Mouse (Mus musculus): ENCODE results near the gene Mdga2. TPM values are rescaled to one million over a fixed set of nuclear protein-coding genes. Genes with fewer than 3 reads are reported as not detected.

Mdga2 gene
- total and polyA plus RNA-seq, 3 experiments: 2.1 TPM; not detected in 2

- no peak overlapping the region for H3K9ac ChIP-seq (ENCODE audit: control insufficient read depth, low read depth, low read length, poor library complexity, severe bottlenecking)
- no peaks in the 10 kb centered on the region for H3K9me3 ChIP-seq (replicated peaks; ENCODE audit: insufficient read depth, low read length)
- no peaks in the 10 kb centered on the region for H3K36me3 ChIP-seq (ENCODE audit: control insufficient read depth in 1 of 2, insufficient read depth in 2 of 2, low read length in 2 of 2)
- no peak overlapping the region for H3K4me3 ChIP-seq (ENCODE audit: control insufficient read depth in 1 of 2, insufficient read depth in 1 of 2, low read depth in 2 of 2, low read length in 2 of 2)
- no peaks in the 10 kb centered on the region for H3K27me3 ChIP-seq (ENCODE audit: control insufficient read depth in 1 of 2, insufficient read depth in 2 of 2, low read length in 2 of 2)
- H3K4me1 ChIP-seq (ENCODE audit: control insufficient read depth in 1 of 2, insufficient read depth in 2 of 2, low read length in 2 of 2): no peaks in the 10 kb centered on the region
- no peak for DNase-seq (ENCODE audit: low read depth, low spot score)
- TF ChIP-seq USF2 (IDR thresholded peaks at IDR 0.05; ENCODE audit: borderline replicate concordance in 1 of 2, insufficient read depth in 1 of 2, low read depth in 1 of 2, low read length in 2 of 2) (no peak), MXI1 (IDR thresholded peaks at IDR 0.05; ENCODE audit: low read depth, low read length) (no peak), ZNF384 (IDR thresholded peaks at IDR 0.05; ENCODE audit: low read depth, low read length) (no peak), POLR2A (IDR thresholded peaks at IDR 0.05; ENCODE audit: control insufficient read depth in 1 of 2, insufficient read depth in 1 of 2, low read depth in 1 of 2, low read length in 2 of 2, poor library complexity in 1 of 2) (no peak), CHD2 (IDR thresholded peaks at IDR 0.05; ENCODE audit: low read length) (no peak), USF1 (IDR thresholded peaks at IDR 0.05; ENCODE audit: low read depth, low read length) (no peak), TBP (IDR thresholded peaks at IDR 0.05; ENCODE audit: low read depth, low read length) (no peak), JUND (IDR thresholded peaks at IDR 0.05; ENCODE audit: low read depth, low read length) (no peak), MYC (IDR thresholded peaks at IDR 0.05; ENCODE audit: low read depth, low read length) (no peak), ZC3H11A (IDR thresholded peaks at IDR 0.05; ENCODE audit: low read depth, low read length) (no peak)
- no peak overlapping the region for H3K27ac ChIP-seq (ENCODE audit: control insufficient read depth, low read depth, low read length)
- H3K79me2 ChIP-seq (ENCODE audit: control insufficient read depth, insufficient read depth, low read length, poor library complexity): no peaks in the 10 kb centered on the region
These were observed 332.1 kb downstream of the Mdga2 start for GRCm38 (mm10) chr12:66890296-66890695.

- no peaks in the 10 kb centered on the region for H3K79me2 ChIP-seq (ENCODE audit: control insufficient read depth, insufficient read depth, low read length, poor library complexity)
- no peak for DNase-seq (ENCODE audit: low read depth, low spot score)
- no peak overlapping the region for H3K27ac ChIP-seq (ENCODE audit: control insufficient read depth, low read depth, low read length)
- H3K9ac ChIP-seq (ENCODE audit: control insufficient read depth, low read depth, low read length, poor library complexity, severe bottlenecking): no peak overlapping the region
- no peaks in the 10 kb centered on the region for H3K4me1 ChIP-seq (ENCODE audit: control insufficient read depth in 1 of 2, insufficient read depth in 2 of 2, low read length in 2 of 2)
- no peaks in the 10 kb centered on the region for H3K27me3 ChIP-seq (ENCODE audit: control insufficient read depth in 1 of 2, insufficient read depth in 2 of 2, low read length in 2 of 2)
- H3K4me3 ChIP-seq (ENCODE audit: control insufficient read depth in 1 of 2, insufficient read depth in 1 of 2, low read depth in 2 of 2, low read length in 2 of 2): no peak overlapping the region
- TF ChIP-seq MAZ (IDR thresholded peaks at IDR 0.05; ENCODE audit: low read depth, low read length): no peak
- TF ChIP-seq MYC (IDR thresholded peaks at IDR 0.05; ENCODE audit: low read depth, low read length): no peak
- TF ChIP-seq MYB (IDR thresholded peaks at IDR 0.05; ENCODE audit: low read depth, low read length): no peak
- no peak for TF ChIP-seq NELFE (IDR thresholded peaks at IDR 0.05; ENCODE audit: low read depth, low read length)
- TF ChIP-seq ZKSCAN1 (IDR thresholded peaks at IDR 0.05; ENCODE audit: low read depth, low read length): no peak
- no peak for TF ChIP-seq ETS1 (IDR thresholded peaks at IDR 0.05; ENCODE audit: low read depth, low read length)
- TF ChIP-seq ZNF384 (IDR thresholded peaks at IDR 0.05; ENCODE audit: low read depth, low read length): no peak
- TF ChIP-seq ELF1 (IDR thresholded peaks at IDR 0.05; ENCODE audit: low read depth, low read length): no peak
- no peak for TF ChIP-seq RAD21 (IDR thresholded peaks at IDR 0.05; ENCODE audit: low read depth, low read length)
- no peak for TF ChIP-seq POLR2A (IDR thresholded peaks at IDR 0.05; ENCODE audit: control insufficient read depth in 1 of 2, insufficient read depth in 1 of 2, low read depth in 1 of 2, low read length in 2 of 2, poor library complexity in 1 of 2)
- H3K36me3 ChIP-seq (ENCODE audit: control insufficient read depth in 1 of 2, insufficient read depth in 2 of 2, low read length in 2 of 2): no peaks in the 10 kb centered on the region
- no peaks in the 10 kb centered on the region for H3K9me3 ChIP-seq (replicated peaks; ENCODE audit: insufficient read depth, low read length)
These were observed 333.1 kb downstream of the Mdga2 start for GRCm38 (mm10) chr12:66889276-66889675.
